Mouse (Mus musculus): Measurements from ENCODE around the gene Kcnmb2.

Gene Kcnmb2

GRCm38 (mm10) chr3:32012205-32012931 is 110.1 kb downstream of the Kcnmb2 start:
- no peak for DNase-seq (ENCODE audit: low spot score)

DNA sequence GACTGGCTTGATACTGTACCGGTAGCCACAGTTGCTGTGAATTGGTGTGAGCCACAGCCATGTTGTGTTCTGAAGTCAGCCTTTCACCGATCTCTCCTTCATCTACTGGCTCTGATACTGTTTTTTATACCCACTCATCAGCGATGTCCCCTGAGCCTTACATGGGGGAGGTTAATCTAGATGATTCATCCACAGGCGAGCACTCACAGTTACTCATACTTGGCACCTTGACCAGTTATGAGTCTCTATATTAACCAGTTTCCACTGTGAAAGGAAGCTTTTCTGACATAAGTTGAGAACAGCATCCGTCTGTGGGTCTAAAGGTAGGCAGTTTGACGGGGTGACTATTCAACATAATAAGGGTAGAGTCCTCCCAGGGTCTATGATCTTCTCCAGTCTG is 118.7 kb downstream of the Kcnmb2 start:
- DNase-seq (ENCODE audit: low spot score): no peak

- no peak for DNase-seq (ENCODE audit: low spot score)
Measured at GRCm38 (mm10) chr3:32029375-32030050, 127.2 kb downstream of the Kcnmb2 start.

- DNase-seq (ENCODE audit: low spot score): no peak
Measured at GRCm38 (mm10) chr3:32032381-32032780, 130.1 kb downstream of the Kcnmb2 start.

DNA sequence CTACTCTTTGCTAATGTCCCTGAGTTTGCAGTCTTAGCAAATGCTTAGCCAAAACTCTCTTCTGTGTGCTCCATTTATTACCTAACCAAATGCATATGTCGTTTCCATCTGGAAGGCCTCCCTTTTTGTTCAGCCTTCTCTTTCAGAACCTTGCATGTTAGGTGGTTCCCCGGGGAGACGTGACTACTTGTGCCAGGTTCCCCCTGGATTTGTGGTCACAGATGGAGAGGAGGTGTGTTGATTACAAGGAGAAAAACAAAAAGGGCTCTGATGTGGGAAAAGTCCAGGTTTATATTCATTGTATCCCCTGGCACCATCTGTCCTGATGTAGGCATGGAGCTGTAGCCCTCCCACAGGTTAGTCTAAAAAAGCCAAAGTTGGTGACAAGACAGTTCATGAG is 141.5 kb downstream of the Kcnmb2 start:
- DNase-seq (ENCODE audit: low spot score): no peak

GRCm38 (mm10) chr3:32048777-32049176 is 146.5 kb downstream of the Kcnmb2 start:
- no peak for DNase-seq (ENCODE audit: low spot score)

GRCm38 (mm10) chr3:32052596-32052995 is 150.3 kb downstream of the Kcnmb2 start:
- DNase-seq (ENCODE audit: low spot score): no peak

DNA sequence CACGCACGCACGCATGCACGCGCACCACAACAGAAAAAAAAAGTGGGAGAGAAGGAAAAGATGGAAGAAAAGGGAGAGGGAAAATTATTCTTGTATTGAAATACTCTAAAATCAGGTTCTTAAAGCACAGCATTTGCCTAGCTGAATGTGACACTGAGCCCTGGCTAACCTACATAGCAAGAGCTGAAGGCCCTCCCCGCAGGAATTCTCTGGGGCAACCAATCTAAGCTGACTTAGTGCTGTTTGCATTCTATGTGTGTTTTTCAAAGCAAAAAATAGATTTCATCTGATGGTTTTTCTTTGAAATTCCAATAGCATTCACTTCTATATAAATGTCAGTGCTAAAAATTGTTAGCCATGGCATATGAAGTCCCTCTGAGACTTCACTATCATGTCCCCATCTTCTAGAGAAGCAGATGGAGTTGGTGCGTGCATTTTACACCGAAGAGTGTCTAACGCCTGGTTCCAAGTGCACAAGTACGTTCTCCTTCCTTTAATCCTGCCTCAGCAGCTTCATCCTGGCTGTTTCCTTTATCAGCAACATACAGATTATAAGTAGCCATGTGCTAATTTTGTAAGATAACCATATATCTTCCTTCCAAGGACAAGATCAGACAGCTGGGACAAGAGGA is 151.4 kb downstream of the Kcnmb2 start:
- no peak for DNase-seq (ENCODE audit: low spot score)

DNA sequence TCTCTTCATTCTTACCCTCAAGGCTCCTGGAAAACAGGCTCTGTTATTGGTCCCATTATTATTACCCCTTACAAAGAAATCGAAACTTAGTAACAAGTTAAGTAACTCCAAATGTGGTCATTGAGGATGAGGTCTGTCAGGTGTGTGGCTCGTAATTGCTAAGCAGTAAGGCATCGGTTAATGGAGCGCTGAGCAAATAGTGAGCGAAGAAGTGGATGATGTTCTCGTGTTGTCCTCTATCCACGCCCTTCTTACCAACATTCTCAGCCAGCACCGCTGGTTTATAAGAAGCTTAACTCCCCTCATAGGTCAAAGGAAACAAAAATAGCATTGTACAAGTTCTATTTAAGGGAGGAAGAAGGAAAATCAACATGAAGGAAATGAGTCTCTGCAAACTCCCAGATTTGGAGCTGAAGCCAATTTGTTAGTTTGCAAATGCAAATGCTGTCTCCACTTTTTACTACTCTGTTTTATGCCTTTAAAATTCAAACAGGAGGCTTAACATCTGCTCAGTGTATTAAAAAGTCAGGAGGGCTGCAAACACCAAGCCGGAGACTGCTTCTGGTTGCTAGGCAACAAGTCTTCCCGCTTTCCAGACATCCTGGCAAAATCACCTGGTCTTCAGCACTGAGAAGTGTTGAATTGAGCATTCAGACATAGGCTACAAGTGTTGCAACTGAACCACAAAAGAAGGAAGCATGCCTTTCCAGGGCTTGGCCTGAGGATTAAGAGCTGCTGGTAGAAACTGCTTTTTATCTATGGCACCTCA is 157.8 kb downstream of the Kcnmb2 start:
- DNase-seq (ENCODE audit: low spot score): no peak

DNA sequence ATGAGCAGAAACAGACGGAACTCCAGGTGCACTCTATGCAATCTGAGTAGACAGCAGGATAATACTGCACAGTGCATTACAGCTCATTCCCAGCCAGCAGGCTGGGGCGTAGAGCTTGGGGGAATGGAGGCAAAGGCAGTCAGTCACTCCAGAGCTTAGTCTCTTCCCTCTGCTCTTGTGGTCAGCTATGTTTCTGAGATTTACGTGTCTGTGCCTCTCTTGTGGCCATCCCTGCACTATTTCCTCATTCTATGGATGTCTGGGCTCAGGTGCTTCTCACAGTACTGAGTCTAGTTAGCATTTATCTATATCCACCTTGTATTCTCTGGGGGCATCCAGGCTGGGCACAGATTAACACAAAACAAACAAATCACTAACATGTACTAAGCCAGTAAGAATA is 160.4 kb downstream of the Kcnmb2 start:
- DNase-seq (ENCODE audit: low spot score): no peak

GRCm38 (mm10) chr3:32063312-32063711 is 161.0 kb downstream of the Kcnmb2 start:
- no peak for DNase-seq (ENCODE audit: low spot score)

GRCm38 (mm10) chr3:32067004-32067935 is 165.0 kb downstream of the Kcnmb2 start:
- no peak for DNase-seq (ENCODE audit: low spot score)

DNA sequence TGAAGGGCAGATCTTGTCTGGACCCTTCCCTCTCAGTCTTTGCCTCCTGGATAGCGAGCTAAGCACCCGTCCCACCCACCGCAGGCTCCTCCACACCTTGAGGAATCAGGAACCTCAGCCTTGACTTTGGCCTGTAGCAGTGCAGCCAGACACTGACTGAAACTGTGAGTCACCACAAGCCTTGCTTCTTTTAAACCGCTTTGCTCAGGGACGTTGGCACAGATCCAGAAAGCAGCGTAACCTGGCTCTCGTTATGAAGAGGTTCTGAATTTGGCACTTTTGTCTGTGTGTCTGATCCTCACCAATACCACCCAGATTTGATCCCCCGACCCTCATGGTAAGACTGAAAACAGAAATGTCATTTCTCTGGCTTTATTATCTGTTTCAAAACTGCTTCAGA is 171.6 kb downstream of the Kcnmb2 start:
- no peak for DNase-seq (ENCODE audit: low spot score)

DNA sequence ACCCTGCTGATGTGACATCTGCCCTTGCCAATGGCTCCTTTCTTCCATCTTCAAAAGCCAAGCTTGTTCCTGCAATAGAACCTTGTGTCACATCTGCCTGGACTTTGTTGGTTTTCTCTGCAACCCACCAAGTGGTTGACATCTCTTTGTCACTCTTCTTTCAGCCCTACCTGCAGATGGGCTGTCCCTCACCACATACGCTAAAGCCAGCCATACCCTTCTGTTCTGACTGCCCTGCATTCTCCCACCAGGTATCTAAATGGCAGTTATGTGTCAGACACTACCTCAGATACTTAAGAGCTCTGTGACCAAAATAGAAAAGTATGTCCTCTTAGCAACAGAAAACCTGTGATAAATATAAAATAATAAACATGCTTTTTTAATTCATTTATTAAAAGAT is 186.5 kb downstream of the Kcnmb2 start:
- no peak for DNase-seq (ENCODE audit: low spot score)

DNA sequence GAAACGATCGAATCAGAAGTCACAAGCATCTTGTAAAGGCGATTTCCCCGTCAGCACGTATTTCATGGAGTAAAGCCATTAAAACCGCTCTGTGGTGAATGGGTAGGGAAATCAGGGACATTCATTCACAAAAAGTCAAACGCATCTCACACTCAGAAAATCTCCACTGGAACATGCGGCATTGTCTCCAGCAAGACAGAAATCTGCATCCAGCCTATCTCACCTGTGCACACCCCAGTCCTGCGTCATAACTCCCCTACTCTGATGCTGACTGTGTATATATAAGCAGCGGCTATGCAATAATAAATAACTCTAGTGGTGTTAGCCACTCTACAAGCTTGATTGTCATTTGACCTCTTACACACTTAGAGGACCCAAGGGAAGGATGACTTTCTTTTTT is 199.1 kb downstream of the Kcnmb2 start:
- DNase-seq (ENCODE audit: low spot score): no peak

DNA sequence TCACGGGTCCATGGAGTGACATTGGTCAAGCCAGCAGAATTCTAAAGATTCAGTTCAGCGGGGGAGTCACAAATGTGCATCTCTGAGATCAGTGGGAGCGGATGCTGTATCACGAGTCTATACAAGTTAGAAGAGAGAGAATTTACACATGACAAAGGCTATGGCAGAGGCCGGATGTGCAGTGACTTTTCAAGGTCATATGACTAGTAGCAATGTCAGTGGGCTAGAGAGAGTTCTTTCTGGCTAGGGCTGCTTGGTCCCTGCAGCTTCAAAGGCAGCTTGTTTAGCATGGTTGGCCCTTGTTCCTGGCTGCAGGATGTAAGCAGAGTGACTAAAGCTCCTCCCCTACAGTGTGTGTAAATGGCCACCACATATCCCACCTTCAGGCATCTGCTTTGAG is 217.5 kb downstream of the Kcnmb2 start:
- DNase-seq (ENCODE audit: low spot score): no peak

DNA sequence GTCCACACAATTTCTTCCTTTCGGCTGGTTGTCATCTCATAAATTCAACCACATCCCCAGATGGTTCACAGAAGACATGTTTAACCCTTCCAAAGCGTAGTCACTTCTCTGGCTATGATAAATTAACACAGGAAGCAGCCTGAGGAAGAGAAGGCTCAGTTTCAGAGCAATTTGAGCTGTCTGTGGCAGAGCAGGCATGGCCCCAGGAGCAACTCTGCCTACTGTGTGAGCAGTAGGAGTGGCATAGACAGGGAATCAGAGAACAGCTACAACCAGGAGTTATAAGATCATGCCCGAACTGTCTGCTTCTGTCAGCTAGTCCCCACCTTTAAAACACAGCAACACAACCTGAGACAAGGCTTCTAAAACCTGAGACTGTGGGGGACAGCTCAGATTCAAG is 219.4 kb downstream of the Kcnmb2 start:
- no peak for DNase-seq (ENCODE audit: low spot score)

GRCm38 (mm10) chr3:32125431-32125830 is 223.1 kb downstream of the Kcnmb2 start:
- no peak for DNase-seq (ENCODE audit: low spot score)

DNA sequence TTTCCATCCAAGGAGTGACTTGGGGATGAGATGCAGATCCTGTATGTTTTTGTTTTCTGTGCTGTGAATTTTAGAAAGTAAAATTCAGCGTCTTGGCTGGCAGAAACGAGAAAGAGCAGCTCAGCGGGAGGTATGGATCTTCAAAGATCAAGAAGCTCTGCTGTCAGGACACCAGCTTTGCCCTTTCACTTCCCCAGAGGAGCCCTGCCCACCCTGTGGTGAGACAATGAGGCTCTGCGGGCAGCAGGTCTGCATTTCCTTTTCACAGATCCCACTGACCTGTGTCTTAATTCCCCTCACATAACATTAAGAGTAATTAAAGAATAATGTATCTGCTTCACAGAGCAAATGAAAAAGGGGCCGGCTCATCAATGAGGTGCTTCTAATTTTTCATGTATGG is 226.1 kb downstream of the Kcnmb2 start:
- no peak for DNase-seq (ENCODE audit: low spot score)

DNA sequence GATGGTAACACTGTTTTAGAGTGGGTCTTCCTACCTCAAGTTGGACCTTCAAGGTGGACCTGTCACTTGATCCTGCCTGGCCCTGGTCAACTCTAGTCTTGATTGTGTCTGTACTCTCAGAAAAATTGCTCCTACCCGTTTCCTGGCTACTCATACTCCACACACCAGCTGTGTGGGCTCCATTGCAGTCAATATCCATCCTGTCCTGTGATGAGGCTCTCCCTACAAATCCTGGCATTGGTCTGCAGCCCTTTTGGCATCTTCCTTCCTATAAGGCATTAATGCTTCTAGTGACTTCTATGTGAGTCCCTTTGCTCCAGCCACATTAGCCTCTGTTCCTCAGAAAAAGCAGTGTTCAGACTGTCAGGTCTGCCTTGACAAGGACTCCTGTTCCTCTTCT is 228.4 kb downstream of the Kcnmb2 start:
- DNase-seq (ENCODE audit: low spot score): no peak

- no peak for DNase-seq (ENCODE audit: low spot score)
Measured at GRCm38 (mm10) chr3:32132395-32133004, 230.2 kb downstream of the Kcnmb2 start.

All from MN1 (cell line).